19 mouse cellular contexts compared by ENCODE assay signal in genomic region chr11:117288765-117289164, GRCm38 (mm10).
"Had no signal": no experiment of that assay in that cellular context is flagged by ENCODE, and none has a peak within 500 bp of the region (broad histone marks: within the 10 kb centered on the region; RNA-seq: fewer than 3 reads in every experiment).

No protein-coding gene starts in this region.

- H3K9me3 ChIP-seq: limb, embryonic 13.5 days; liver, embryonic 12.5 days; liver, embryonic 15.5 days; lung, embryonic 15.5 days; midbrain, embryonic 12.5 days; midbrain, embryonic 15.5 days; neural tube, embryonic 12.5 days; neural tube, embryonic 15.5 days had no signal

- ATAC-seq: liver, embryonic 12.5 days; midbrain, embryonic 15.5 days had no signal

- DNase-seq: kidney, adult 9 months; kidney, postnatal 14 days; kidney, postnatal 4 days; left cerebral cortex, postnatal 4 days; liver; lung, adult 18-20 months; right cerebral cortex, adult 18-20 months; right cerebral cortex, postnatal 14 days; right cerebral cortex, postnatal 4 days had no signal

- H3K36me3 ChIP-seq: midbrain, embryonic 15.5 days; neural tube, embryonic 15.5 days had no signal

- H3K27me3 ChIP-seq: limb, embryonic 13.5 days; liver, embryonic 12.5 days; liver, embryonic 15.5 days; lung, embryonic 15.5 days; midbrain, embryonic 12.5 days; midbrain, embryonic 15.5 days; neural tube, embryonic 12.5 days; neural tube, embryonic 15.5 days had no signal

- H3K27ac ChIP-seq: limb, embryonic 13.5 days; liver, embryonic 12.5 days; liver, embryonic 15.5 days; lung, embryonic 15.5 days; macrophage; midbrain, embryonic 12.5 days; midbrain, embryonic 15.5 days; neural tube, embryonic 12.5 days; neural tube, embryonic 15.5 days; stomach, postnatal 0 days had no signal

- H3K9ac ChIP-seq: limb, embryonic 13.5 days; liver, embryonic 12.5 days; liver, embryonic 15.5 days; lung, embryonic 15.5 days; midbrain, embryonic 12.5 days; midbrain, embryonic 15.5 days; neural tube, embryonic 12.5 days; neural tube, embryonic 15.5 days had no signal

- H3K4me2 ChIP-seq: limb, embryonic 13.5 days; liver, embryonic 12.5 days; liver, embryonic 15.5 days; lung, embryonic 15.5 days; midbrain, embryonic 12.5 days; midbrain, embryonic 15.5 days; neural tube, embryonic 12.5 days; neural tube, embryonic 15.5 days had no signal

- H3K4me3 ChIP-seq: limb, embryonic 13.5 days; liver, embryonic 12.5 days; liver, embryonic 15.5 days; lung, embryonic 15.5 days; midbrain, embryonic 12.5 days; midbrain, embryonic 15.5 days; neural tube, embryonic 12.5 days; neural tube, embryonic 15.5 days had no signal
